Mouse (Mus musculus) left cerebral cortex, adult 9 months (tissue): Measurements from ENCODE around the gene 2810004N23Rik.

ENCODE experiments used
- DNase-seq, 2 experiments: peaks; one replicate each; pipeline ENCODE4 v3.0.0; 2022; ENCODE audit warnings: low spot score in 2 of 2

The 2810004N23Rik gene

DNA sequence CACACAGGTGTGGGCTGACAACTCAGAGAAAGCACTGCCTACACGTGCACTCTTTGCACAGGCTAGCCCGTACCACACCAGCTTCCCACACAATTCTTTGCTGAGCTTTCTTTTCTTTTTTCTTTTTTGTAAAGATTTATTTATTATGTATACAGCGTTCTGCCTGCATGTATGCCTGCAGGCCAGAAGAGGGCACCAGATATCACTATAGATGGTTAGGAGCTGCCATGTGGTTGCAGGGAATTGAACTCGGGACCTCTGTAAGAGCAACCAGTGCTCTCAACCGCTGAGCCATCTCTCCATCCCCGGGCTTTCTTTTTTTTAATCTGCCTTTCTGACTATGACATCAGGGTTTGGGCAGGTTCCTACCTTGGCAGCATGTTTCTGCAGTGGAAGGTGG lies 39.4 kb downstream of the 2810004N23Rik start:
- DNase-seq = no peak

GRCm38 (mm10) chr8:124820125-124820524 lies 42.8 kb downstream of the 2810004N23Rik start:
- DNase-seq = no peak

DNA sequence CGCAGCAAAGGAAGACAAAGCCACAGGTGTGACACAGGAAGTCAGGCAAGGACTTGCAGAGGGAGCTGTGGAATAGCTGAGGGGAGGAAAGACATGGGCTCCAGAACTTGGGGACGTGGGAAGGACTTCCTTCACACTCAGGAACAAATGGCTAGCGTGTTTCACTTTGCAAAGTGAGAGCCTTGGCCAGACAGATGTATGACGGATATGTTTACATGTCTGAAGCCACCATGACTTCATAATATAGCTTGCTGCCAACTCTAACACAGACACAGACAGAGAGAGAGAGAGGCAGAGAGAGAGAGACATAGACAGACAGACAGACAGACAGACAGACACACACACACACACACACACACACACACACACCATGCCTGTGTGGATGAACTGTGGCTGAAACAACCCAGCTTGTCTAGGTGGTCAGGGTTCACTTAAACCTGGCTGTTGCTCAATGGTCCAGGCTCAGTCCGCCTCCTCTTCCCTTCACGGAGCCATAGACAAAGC lies 43.3 kb downstream of the 2810004N23Rik start:
- no peak for DNase-seq

GRCm38 (mm10) chr8:124817361-124817760 lies 45.6 kb downstream of the 2810004N23Rik start:
- DNase-seq = no peak

GRCm38 (mm10) chr8:124816866-124817265 lies 46.1 kb downstream of the 2810004N23Rik start:
- DNase-seq = no peak

DNA sequence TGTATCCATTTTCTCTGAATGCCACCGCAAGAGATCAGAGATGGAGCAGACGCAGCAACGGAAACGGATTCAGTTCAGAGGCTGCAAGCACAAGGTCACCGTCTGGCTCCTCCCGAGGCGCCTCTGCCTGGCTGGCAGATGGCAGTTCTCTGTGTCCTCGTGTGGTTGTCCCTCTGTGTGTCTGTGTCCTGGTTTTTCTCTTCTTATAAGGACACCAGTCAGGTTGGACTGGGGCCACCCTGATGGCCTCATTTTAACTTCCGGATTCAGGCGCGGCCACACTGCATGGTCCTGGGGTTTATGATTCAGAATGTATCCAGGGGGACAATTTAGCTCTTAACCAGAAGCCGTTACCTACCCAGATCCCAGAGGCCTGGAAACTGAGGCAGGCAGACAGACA lies 47.0 kb downstream of the 2810004N23Rik start:
- DNase-seq = no peak

- DNase-seq = no peak
Measured at GRCm38 (mm10) chr8:124813326-124813725, 49.6 kb downstream of the 2810004N23Rik start.

DNA sequence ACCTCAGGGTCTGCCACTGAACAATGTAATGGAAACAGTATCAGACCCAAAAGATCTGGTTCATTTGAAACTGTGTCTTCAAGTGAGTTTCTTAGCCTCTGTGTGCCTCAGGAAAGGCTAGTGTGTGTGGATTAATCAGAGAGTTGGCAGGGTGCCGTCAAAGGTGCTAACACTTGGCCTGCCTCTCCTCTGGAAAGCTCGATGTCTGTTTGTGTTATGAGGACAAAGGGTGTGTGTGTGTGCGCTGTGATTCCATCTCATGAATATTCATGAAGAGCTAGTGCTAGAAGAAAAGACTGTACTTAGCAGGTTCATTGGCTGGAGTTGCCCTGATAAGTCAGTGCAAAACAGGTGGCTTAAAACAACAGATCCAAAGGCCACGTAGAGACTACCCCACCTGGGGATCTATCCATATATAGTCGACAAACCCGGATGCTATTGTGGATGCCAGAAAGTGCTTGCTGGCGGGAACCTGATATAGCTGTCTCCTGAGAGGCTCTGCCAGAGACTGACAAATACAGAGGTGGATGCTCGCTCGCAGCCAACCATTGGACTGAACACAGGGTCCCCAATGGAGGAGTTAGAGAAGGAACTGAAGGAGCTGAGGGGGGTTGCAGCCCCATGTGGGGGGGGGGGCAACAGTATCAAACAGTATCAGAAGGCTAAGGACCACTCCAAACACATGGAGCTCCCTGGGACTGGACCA lies 52.1 kb downstream of the 2810004N23Rik start:
- DNase-seq = no peak

DNA sequence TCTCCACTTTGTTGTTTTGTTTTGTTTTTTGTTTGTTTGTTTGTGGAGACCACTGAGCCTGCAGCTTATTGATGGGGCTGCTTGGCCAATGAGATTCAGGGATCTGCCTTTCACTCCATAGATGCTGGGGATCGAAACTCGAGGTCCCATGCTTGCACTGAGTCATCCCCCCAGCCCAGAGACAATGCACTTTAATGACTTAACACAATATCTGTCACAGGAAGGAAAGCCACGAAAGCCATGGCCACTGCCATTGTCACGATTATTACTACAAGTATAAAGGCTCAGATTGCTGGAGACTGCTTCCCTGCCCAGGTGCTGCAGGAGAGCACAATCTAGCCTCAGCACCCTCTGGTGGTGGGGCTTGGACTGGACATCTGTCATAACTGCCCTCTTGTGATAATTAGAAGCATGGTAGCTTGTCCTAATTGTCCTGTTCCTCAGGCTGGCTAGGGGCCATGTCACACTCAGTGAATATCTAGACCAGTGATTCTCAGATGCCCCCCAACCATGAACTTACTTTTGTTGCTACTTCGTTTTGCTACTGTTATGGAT lies 52.8 kb downstream of the 2810004N23Rik start:
- no peak for DNase-seq

DNA sequence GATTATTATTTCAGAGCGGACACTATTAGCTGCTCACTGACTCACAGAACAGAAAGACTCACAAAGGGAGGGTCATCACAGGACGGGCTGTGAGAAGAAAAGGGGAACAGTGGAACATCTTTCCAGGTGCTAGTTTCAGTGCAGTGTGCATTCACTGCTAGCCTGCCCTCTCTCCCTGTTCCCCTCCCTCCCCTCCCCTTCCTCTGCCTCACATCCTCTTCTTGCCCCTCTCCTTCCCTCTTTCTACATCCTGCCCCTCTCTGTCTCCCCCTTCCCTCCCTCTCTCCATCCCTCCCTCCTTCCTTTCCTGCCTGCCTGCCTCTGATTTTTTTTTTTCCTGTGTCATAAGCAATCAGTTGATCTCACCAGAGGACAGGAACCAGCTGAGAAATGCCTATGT lies 53.5 kb downstream of the 2810004N23Rik start:
- DNase-seq = no peak

DNA sequence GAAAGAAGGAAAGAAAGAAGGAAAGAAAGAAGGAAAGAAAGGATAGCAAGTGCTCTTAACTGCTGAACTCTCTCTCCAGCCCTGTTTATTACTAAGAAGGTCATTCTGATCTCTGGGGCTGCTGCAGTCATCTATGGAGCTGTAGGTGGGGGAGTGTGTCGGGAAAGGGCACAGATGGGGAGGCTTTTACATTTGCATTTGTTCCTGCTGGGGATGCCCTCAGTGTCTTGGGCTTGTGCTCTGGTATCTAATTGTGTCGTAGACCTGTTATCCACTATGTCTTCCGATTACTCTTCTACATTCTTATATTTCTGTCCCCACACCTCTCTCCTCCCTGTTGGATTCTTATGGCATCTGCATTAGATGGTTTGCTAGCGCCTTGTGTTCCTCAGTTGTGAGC lies 56.9 kb downstream of the 2810004N23Rik start:
- DNase-seq = no peak

GRCm38 (mm10) chr8:124803824-124804702 lies 58.9 kb downstream of the 2810004N23Rik start:
- DNase-seq = no peak

GRCm38 (mm10) chr8:124800542-124800941 lies 62.4 kb downstream of the 2810004N23Rik start:
- no peak for DNase-seq

GRCm38 (mm10) chr8:124795781-124796488 lies 67.0 kb downstream of the 2810004N23Rik start:
- DNase-seq = no peak

DNA sequence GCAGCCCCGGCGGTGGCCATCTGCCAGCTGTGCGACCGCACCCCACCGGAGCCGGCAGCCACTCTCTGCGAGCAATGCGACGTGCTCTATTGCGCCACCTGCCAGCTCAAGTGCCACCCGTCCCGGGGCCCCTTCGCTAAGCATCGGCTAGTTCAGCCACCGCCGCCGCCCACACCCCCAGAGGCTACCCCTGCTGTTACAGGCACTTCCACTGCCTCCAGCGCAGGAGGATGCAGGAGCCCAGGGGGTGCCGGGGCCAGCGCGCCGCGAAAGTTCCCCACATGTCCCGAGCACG lies 68.5 kb downstream of the 2810004N23Rik start:
- peak in 1 of 2 experiments; percentile 69 for DNase-seq

DNA sequence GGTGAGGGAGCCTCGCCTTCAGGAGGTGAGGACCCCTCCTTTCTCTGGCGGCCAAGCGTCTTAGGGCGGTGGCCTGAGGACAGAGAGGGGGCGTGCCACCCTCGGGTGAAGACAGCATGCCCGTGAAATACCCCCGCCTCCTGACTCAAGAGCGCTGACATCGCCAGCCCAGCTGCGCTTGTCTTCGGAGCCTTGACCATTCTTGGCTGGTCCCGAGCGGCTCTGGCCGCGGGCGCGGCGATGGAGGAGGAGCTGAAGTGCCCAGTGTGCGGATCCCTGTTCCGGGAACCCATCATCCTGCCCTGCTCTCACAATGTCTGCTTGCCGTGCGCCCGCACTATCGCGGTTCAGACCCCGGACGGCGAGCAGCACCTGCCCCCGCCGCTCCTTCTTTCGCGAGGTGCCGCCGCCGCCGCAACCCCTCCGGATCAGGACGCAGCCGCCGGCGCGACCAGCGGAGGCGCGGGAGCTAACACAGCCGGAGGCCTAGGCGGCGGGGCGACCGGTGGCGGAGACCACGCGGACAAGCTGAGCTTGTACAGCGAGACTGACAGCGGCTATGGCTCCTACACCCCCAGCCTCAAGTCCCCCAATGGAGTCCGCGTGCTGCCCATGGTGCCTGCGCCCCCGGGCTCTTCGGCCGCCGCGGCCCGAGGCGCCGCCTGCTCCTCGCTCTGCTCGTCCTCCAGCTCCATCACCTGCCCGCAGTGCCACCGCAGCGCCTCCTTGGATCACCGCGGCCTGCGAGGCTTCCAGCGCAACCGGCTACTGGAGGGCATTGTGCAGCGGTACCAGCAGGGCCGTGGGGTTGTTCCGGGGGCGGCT lies 69.0 kb downstream of the 2810004N23Rik start:
- no peak for DNase-seq

- peak in 1 of 2 experiments; percentile 54 for DNase-seq
Measured at GRCm38 (mm10) chr8:124793172-124793651, 69.7 kb downstream of the 2810004N23Rik start.

- peak in 1 of 2 experiments; percentile 20 for DNase-seq
Measured at GRCm38 (mm10) chr8:124792708-124793107, 70.2 kb downstream of the 2810004N23Rik start, which contains the start of gene Trim67. Gene Trim67 (plus strand): TSS chr8:124793092.

- peak in 1 of 2 experiments; percentile 56 for DNase-seq
Measured at GRCm38 (mm10) chr8:124792186-124792585, 70.7 kb downstream of the 2810004N23Rik start.

DNA sequence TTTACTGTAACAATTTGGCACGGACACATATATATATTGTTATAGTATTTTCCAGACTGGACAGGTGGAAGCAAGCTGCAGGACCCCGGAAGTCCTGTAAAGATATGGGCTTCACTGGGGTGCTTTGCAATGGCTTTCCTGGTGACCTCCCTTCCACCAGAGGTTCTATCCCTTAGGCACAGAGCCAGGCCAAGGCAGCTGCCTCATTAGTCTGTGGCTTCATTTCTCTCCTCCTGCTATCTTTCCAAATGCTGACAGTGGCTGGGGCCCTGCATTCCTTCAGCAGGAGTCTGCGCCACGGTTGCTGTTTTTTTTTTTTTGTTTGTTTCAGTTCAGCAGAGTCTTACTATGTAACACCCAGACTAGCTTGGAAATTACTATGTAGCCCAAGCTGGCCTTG lies 71.2 kb downstream of the 2810004N23Rik start:
- DNase-seq = no peak

DNA sequence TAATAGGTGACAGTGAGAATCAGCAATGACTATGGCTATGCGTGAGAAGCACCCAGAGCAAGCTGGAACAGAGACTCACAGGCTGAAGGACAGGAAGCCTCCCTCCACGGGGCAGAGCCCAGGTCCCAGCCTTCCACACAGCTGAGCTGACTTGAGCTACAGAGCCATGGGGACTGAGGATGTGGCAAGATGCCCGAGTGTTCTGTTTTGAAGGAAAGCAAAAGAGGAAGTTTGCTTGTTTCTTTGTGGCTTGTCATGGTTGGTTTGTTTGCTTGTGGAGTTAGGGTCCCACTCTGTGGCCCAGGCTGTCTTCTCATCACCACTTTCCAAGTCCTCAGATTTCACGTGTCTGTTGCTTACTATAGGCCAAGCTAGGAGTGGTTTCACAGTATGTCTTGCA lies 72.2 kb downstream of the 2810004N23Rik start:
- no peak for DNase-seq
